Mouse (Mus musculus): ENCODE results near the gene Ccdc188. TPM values are rescaled to one million over a fixed set of nuclear protein-coding genes. Genes with fewer than 3 reads are reported as not detected.

The Ccdc188 gene
- total and polyA plus RNA-seq, 2 experiments, result not detected

- Histone ChIP-seq H3K79me2 (ENCODE audit: control insufficient read depth, insufficient read depth, low read length) (no peaks in the 10 kb centered on the region), H3K4me3 (ENCODE audit: insufficient read depth, low read depth, low read length) (no peak within 1 kb of the TSS), H3K27ac (replicated peaks; ENCODE audit: insufficient read depth, low read depth, low read length) (no peak within 1 kb of the TSS), H3K27me3 (ENCODE audit: control insufficient read depth, insufficient read depth, low read length) (no peaks in the 10 kb centered on the region), H3K36me3 (ENCODE audit: control insufficient read depth, insufficient read depth, low read length) (peaks cover 49% of the 10 kb centered on the region), H3K4me1 (ENCODE audit: control insufficient read depth, insufficient read depth, low read length) (no peaks in the 10 kb centered on the region), H3K9ac (ENCODE audit: low read depth, low read length) (no peak within 1 kb of the TSS)
- DNase-seq (ENCODE audit: extremely low read depth, low read depth, low spot score), result no peak
- TF ChIP-seq CTCF (IDR thresholded peaks at IDR 0.05; ENCODE audit: low read depth, low read length) (no peak), POLR2A (IDR thresholded peaks at IDR 0.05; ENCODE audit: extremely low read depth, insufficient read depth, low read length) (no peak)
- WGBS, result 96% methylated on average over 2 of the region's 2 CpGs
Observed at GRCm38 (mm10) chr16:18258221-18258620, 40.5 kb downstream of the Ccdc188 start, which contains the start of gene Gm49776. Gm49776 (minus strand) TSS chr16:18258321.

GRCm38 (mm10) chr16:18265024-18265423 is 47.3 kb downstream of the Ccdc188 start:
- Histone ChIP-seq H3K36me3 (ENCODE audit: control insufficient read depth, insufficient read depth, low read length) (peaks cover 33% of the 10 kb centered on the region), H3K4me1 (ENCODE audit: control insufficient read depth, insufficient read depth, low read length) (no peaks in the 10 kb centered on the region), H3K79me2 (ENCODE audit: control insufficient read depth, insufficient read depth, low read length) (no peaks in the 10 kb centered on the region), H3K27me3 (ENCODE audit: control insufficient read depth, insufficient read depth, low read length) (no peaks in the 10 kb centered on the region), H3K4me3 (ENCODE audit: insufficient read depth, low read depth, low read length) (no peak overlapping the region), H3K9ac (ENCODE audit: low read depth, low read length) (no peak overlapping the region), H3K27ac (replicated peaks; ENCODE audit: insufficient read depth, low read depth, low read length) (no peak overlapping the region)
- no peak for TF ChIP-seq POLR2A (IDR thresholded peaks at IDR 0.05; ENCODE audit: extremely low read depth, insufficient read depth, low read length)
- TF ChIP-seq CTCF (IDR thresholded peaks at IDR 0.05; ENCODE audit: low read depth, low read length), result no peak
- 83% methylated on average over 2 of the region's 2 CpGs for WGBS
- no peak for DNase-seq (ENCODE audit: extremely low read depth, low read depth, low spot score)

DNA sequence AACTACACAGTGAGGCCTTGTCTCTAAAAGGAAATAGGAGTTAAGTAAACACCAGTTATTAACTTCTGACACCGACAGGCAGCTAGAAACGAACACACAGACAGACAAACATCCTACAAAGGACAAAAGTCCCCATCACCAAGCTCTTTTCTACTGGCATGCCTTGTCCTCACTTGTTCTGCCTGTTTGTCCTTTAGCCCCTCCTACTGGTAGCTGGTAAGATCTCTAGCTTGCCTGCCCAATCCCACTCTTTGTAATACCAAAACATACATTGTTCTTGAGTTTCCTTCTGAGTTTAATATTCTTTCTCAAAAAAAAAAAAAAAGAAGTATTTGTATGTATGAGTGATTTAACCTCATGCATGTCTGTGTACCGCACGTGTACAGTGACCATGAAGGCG is 50.5 kb downstream of the Ccdc188 start:
- Histone ChIP-seq H3K27me3 (ENCODE audit: control insufficient read depth, insufficient read depth, low read length) (no peaks in the 10 kb centered on the region), H3K27ac (replicated peaks; ENCODE audit: insufficient read depth, low read depth, low read length) (no peak overlapping the region), H3K79me2 (ENCODE audit: control insufficient read depth, insufficient read depth, low read length) (no peaks in the 10 kb centered on the region), H3K4me1 (ENCODE audit: control insufficient read depth, insufficient read depth, low read length) (no peaks in the 10 kb centered on the region), H3K36me3 (ENCODE audit: control insufficient read depth, insufficient read depth, low read length) (peaks cover 51% of the 10 kb centered on the region), H3K9ac (ENCODE audit: low read depth, low read length) (no peak overlapping the region), H3K4me3 (ENCODE audit: insufficient read depth, low read depth, low read length) (no peak overlapping the region)
- DNase-seq (ENCODE audit: extremely low read depth, low read depth, low spot score), result no peak
- WGBS, result 82% methylated on average over 5 of the region's 5 CpGs
- TF ChIP-seq POLR2A (IDR thresholded peaks at IDR 0.05; ENCODE audit: extremely low read depth, insufficient read depth, low read length) (no peak), CTCF (IDR thresholded peaks at IDR 0.05; ENCODE audit: low read depth, low read length) (no peak)

Other genes with a start within 250 kb of the Ccdc188 start
- gene Vpreb2, start 237.5 kb upstream of the Ccdc188 start, total RNA-seq (2014; rRNA removed), result not detected in 2 replicates
- not detected in 2 replicates for gene Vpreb2, start 237.5 kb upstream of the Ccdc188 start, polyA plus RNA-seq (2012; rRNA removed)
- gene Dgcr6, start 165.0 kb upstream of the Ccdc188 start, total RNA-seq (2014; rRNA removed), result 45.3 and 45.9 TPM in 2 replicates
- 103 and 121 TPM in 2 replicates for gene Dgcr6, start 165.0 kb upstream of the Ccdc188 start, polyA plus RNA-seq (2012; rRNA removed)
- 246 and 376 TPM in 2 replicates for gene Prodh, start 127.7 kb upstream of the Ccdc188 start, total RNA-seq (2014; rRNA removed)
- 356 and 394 TPM in 2 replicates for gene Prodh, start 127.7 kb upstream of the Ccdc188 start, polyA plus RNA-seq (2012; rRNA removed)
- not detected in 2 replicates for gene Rtn4r, start 90.2 kb upstream of the Ccdc188 start, total RNA-seq (2014; rRNA removed)
- 0.07 TPM in 1 of 2 replicates, not detected in the other for gene Rtn4r, start 90.2 kb upstream of the Ccdc188 start, polyA plus RNA-seq (2012; rRNA removed)
- gene Zdhhc8, start 17.3 kb downstream of the Ccdc188 start, total RNA-seq (2014; rRNA removed), result 1.2 and 1.3 TPM in 2 replicates
- gene Zdhhc8, start 17.3 kb downstream of the Ccdc188 start, polyA plus RNA-seq (2012; rRNA removed), result 10.9 and 12.3 TPM in 2 replicates
- 12.8 and 14.6 TPM in 2 replicates for gene Trmt2a, start 30.8 kb downstream of the Ccdc188 start, total RNA-seq (2014; rRNA removed)
- gene Trmt2a, start 30.8 kb downstream of the Ccdc188 start, polyA plus RNA-seq (2012; rRNA removed), result 15.8 and 19.4 TPM in 2 replicates
- gene Ranbp1, start 30.9 kb downstream of the Ccdc188 start, total RNA-seq (2014; rRNA removed), result 37.0 and 40.9 TPM in 2 replicates
- 32.1 and 39.5 TPM in 2 replicates for gene Ranbp1, start 30.9 kb downstream of the Ccdc188 start, polyA plus RNA-seq (2012; rRNA removed)
- not detected in 2 replicates for gene Gm49776, start 40.4 kb downstream of the Ccdc188 start, total RNA-seq (2014; rRNA removed)
- gene Gm49776, start 40.4 kb downstream of the Ccdc188 start, polyA plus RNA-seq (2012; rRNA removed), result not detected in 2 replicates
- gene Dgcr8, start 71.4 kb downstream of the Ccdc188 start, total RNA-seq (2014; rRNA removed), result 8.3 and 11.7 TPM in 2 replicates
- 6.0 and 8.0 TPM in 2 replicates for gene Dgcr8, start 71.4 kb downstream of the Ccdc188 start, polyA plus RNA-seq (2012; rRNA removed)
- gene Tango2, start 130.2 kb downstream of the Ccdc188 start, total RNA-seq (2014; rRNA removed), result 42.4 and 58.0 TPM in 2 replicates
- 52.6 and 57.1 TPM in 2 replicates for gene Tango2, start 130.2 kb downstream of the Ccdc188 start, polyA plus RNA-seq (2012; rRNA removed)
- gene Arvcf, start 130.3 kb downstream of the Ccdc188 start, total RNA-seq (2014; rRNA removed), result 14.1 and 18.5 TPM in 2 replicates
- 17.1 and 18.4 TPM in 2 replicates for gene Arvcf, start 130.3 kb downstream of the Ccdc188 start, polyA plus RNA-seq (2012; rRNA removed)
- 23.9 and 30.9 TPM in 2 replicates for gene Txnrd2, start 208.5 kb downstream of the Ccdc188 start, total RNA-seq (2014; rRNA removed)
- 39.1 and 46.6 TPM in 2 replicates for gene Txnrd2, start 208.5 kb downstream of the Ccdc188 start, polyA plus RNA-seq (2012; rRNA removed)
- 474 and 538 TPM in 2 replicates for gene Comt, start 209.0 kb downstream of the Ccdc188 start, total RNA-seq (2014; rRNA removed)
- gene Comt, start 209.0 kb downstream of the Ccdc188 start, polyA plus RNA-seq (2012; rRNA removed), result 779 and 1,223 TPM in 2 replicates